Mouse (Mus musculus): Measurements from ENCODE around the gene Foxr1.

- TF ChIP-seq EP300 (IDR thresholded peaks at IDR 0.05) (no peak), CTCF (IDR thresholded peaks at IDR 0.05) (peak; percentile 10; the same call in 1 of the 2 replicates)
These were observed 8.3 kb downstream of the Foxr1 start for GRCm38 (mm10) chr9:44432577-44433185.
